Mouse (Mus musculus): ENCODE measurements around the gene Dnajc3.

The Dnajc3 gene

DNA sequence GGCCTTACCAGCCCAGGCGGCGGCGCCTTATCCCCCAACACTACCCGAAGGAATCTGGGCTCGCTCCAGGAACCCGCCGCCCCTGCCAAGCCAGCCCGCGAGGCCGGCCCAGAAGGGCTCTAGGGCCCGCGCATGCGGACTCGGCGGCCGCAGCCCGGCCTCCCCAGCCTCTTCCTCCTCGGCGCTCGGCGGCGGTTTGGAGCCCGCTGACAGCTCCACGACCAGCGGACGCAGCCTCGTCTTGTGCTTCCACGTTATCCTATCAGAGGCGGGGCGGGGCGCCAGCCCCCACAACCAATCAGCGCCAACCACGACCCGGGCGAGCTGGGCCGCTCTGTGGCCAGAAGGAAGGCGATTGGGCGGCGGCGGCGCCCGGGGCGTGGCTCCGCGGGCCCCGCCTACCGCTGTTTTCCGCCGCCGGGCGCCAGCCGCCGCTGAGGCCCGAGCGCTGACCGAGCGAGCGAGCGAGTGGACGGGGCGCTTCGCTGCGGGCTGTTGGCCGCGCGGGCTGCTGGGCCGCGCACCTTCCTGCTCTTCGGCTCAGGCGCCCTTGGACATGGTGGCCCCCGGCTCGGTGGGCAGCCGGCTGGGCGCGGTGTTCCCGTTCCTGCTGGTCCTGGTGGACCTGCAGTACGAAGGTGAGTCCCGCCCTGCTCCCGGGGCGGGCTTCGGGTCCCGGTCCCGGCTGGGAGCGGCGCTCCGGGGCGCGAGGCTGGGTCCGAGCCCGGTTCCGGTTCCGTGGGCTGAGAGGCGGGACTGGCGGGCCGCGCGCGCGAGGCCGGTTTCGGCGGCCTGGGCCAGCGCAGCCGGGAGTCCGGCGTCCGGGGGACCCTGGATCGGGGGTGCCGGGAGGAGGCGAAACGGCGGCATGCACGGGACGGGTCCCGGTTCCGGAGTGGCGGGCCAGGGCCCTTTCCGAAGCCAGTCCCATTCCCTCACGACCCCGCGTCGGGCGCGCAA is at the start of gene Dnajc3:
Dnajc3 (plus strand) TSS at position 444 of the 960 bp plus-strand sequence.
- DNase-seq = peak; percentile 99

DNA sequence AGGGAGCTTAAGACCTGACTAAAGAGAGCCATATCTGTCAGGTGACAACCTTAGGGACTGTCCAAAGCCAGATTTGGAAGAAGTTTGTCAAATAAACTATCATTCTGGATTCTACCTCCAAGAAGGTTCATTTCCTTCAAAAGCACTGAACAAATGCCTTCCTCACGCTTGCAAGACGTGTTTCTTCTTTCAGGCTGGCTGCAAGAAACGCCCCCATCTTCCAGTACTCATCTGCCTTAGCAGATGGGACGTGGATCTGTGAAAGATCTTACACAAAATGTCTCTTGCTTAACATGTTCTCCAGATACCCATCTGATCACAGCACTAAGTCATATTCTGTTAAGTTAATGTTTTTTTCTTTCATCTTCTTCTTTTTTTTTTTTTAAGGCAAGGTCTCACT is 47.7 kb upstream of the Dnajc3 start:
- no peak for DNase-seq

DNA sequence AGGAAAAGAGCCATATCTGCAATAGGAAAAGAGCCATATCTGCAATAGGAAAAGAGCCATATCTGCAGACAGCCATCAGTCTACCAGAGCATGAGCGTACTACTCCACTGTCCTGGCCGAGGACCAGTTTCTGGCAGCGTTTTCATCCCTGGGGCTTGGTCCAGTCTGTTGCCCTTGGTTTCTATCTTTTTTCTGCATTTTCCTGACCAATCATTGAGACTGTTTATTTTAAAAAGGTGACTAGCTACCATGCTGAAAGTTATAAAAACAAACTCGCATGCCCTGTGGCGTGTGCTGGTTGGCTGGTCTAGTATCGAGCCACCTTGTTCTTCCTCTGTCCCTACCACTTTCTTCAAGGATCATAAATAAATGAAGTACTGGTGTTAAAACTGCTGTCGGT is 42.5 kb upstream of the Dnajc3 start:
- peak; percentile 57 for DNase-seq

DNA sequence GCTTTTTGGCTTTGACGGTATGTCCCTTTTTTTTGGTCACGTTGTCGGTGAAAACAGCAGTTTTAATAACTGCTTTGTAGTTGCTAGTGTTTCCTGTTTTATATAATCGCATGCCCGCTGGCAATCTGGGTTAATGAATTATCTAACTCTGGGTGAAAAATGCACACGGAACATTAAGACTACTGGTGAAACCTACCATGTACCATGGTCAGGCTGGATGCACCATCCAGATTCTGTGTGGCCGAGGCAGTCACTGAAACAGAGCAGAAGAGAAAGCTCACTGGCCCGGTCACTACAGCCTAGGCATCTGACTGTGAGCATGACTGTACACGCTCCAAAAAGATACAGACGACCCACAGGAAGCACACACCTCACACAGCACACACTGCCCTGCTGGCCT is 42.1 kb upstream of the Dnajc3 start:
- peak; percentile 66 for DNase-seq

DNA sequence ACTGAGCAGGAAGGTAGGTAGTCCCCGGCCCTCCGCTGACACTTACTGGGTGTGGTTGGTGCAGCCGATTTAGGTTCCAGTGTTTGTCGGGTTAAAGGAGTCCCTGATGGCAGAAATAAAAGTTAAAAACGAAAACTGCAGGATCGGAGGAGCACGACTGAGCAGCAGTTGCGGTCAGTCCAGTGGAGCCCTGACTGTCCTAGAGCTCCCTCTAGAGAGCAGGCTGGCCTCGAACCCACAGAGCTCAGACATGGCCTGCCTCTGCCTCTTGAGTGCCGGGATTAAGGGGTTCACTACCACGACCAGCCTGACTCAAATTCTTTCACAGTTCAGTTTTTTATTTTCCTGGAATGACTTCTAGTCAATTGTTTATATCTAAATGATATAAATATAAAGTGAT is 37.8 kb upstream of the Dnajc3 start:
- DNase-seq = peak; percentile 33

DNA sequence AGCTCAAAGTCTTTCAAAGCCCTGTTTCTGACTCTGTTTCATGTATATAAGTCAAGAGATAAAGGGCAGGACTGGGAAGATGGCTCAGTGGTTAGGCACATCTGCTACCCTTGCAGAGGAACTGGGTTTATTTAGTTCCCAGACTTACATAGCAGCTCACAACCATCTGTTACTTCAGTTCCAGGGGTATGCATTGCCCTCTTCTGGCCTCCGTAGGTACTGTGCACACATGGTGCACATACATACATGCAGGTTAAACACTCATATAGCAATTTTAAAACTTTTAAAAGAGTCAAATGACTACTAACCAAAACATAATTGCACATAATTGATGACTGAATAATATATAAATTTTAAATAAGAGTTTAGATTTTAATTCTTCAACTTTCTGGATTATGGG is 36.9 kb upstream of the Dnajc3 start:
- no peak for DNase-seq

DNA sequence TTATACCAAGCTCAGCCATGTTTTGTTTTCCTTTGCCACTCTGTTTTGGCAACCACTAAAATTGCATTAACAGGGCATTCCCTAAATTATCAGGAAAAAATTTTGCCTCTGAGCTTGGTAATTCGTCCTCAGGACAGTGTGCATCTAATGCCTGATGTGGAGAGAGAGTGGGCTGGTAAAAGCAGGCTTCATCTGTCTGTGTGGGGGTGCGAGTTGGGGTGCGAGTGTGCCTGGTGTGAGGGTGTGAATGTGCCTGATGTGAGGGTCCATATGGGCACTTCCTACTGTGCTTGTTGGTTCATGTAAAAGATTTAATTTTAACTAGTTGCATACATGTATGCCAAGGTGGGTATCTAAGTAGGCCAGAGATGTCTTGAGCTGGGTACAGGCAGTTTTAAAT is 34.4 kb upstream of the Dnajc3 start:
- DNase-seq = no peak

DNA sequence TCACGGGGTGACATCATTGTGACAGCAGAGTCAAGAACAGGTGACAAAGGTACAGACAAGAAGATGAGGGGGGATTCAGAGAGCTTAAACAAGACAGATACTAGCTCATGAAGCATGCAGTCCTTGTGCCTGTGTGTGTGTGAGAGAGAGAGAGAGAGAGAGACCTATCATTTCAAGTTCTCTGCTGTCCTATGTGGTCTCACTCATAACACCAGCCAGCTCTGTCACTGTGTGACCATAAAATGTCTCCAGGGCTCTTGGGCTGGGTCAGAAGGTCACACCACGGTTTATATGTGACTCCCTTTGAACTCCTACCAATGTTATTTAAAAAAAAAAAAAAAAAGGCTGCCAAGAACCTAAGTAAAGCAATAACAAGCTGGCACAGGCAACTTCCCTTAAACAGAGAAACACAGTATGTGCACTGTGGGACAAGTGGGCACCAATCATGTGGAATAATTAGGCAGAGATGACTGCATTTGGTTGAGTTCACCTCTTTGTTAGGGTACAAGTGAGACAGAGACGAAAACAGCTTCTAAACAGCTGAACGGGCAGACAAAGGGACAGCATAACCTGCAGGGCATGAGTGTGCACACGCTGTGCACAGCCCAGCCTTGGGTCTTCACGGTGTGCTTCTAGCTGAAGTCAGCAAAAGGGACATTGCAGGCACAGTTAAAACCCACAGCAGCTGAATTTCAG is 33.8 kb upstream of the Dnajc3 start:
- DNase-seq = no peak

DNA sequence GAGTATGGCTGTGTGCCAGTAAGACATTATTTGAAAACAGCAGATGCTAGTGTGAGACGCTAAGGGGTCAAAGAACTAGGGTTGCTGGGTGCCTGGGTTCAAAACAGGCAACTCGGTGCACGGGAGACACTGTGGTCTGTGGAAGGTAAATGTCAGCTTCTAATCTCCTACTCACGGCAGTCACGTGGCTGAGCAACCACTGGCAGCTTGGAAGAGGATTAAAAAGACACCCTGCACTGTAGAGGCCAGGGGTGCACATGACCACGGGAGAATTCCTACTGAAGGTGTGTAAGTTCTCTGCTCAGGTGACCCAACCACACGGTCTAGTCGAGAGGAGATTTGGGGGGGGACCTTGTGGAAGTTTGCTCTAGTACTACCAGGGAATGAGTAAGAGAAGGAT is 30.2 kb upstream of the Dnajc3 start:
- peak; percentile 20 for DNase-seq

DNA sequence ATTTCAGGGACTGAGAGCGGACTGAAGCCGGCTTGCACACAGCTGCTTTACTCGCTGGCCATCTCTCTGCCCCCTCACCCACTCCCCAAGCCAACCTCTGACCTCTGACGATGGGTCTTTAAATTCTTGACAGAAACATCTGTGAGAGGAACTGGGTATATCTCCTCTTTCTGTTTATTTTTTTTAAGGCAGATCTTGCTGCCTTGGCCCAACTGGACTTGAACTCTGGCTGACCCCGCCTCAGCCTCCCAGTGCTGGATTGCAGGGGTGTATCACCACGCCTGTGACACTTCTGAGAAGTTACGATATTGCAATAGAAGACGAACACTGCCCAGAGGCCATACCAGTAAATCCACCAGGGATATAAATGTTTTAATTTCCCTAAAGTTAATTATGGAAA is 27.9 kb upstream of the Dnajc3 start:
- DNase-seq = peak; percentile 19

DNA sequence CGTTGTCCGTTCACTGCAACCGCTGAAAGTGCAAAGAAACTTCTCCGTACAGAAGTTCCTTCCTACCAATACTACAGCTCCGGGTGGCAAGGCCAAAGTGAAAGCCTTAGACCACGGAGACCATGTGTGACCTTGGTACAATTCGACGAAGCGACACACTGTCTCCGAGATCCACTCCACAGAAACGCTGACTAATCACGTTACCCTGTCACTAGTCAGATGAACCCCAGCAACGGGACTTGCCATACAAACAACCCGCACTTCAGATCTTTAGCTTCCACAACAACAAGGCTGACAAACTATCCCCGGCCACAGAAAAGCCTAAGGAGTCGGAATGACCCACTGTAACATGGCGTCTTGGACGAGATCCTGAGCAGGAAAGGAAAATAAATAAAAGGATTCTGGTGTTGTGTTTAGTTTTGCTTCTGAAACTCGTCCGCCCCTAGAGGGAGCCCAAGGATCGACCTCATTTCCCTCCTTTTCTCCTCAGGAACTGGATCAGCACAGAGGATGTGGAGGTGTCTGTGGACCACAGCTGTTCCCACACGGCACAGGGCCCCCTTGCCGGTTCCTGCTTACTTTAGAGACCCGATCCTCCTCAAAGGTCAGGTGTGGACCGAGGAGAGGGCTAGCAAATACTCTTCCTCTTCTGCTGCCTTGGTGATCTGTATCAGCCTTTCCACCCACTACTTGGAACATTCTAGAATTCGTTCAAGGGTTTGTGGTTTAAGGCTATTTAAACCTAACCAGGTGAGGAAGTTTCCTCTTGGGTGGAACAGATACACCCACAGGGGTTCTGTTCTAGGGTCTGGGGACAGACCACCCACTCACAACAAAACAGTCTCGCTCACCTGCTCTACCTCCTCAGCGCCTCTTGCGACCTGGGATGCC is 27.2 kb upstream of the Dnajc3 start:
- DNase-seq = peak; percentile 84

DNA sequence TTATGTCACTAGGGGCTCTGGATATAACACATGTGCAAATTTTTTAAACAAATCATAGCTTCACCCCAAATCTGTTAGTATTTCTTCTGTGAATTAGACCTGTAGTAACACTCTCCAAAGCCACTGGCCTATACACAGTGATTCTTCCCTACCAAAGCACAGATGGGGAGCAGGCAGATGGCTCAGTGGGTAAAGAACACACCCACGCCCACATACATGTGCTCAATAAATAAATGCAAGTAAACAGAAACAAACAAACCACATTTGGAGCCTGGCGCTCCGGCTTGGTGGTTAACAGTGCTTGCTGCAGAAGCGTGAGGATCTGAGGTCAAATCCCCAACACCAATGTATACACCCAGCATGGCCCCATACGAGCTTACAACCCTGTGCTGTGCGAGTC is 26.3 kb upstream of the Dnajc3 start:
- DNase-seq = no peak

DNA sequence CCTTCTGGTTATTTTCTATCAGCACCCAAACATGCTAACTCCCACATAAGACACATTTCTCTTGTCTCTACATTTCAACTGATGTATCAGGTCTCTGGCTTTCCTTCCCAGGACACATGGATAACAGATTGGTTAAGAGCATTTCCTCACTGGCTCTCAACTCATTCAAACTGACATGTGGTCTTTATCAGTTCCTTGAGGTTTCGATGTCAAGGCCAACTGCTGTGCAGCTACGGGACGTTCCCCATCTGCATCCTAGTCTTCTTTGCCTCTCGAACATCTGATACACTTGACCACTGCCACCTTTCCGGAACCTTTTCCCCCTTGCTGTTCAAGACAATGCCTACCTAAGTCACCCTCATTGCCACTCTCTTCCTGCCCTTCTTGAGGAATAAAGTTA is 24.1 kb upstream of the Dnajc3 start:
- DNase-seq = no peak

DNA sequence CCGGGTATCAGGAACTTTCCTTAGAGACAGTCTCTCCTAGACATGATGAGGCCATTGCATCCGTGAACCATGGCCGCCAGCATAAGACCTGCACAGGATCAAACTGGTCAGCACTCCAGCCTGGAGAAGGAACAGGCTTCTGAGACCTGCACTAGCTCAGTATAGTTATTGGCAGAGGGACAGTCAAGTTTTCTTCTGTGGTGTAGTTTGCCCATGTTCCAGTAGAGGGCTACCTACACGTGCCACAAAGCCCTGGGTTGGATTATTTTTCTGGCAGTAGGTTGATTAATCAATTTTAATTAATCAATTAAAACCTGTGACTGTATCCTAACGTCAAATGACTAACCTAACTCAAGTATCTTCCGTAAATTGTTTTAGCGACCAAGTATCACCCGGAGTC is 18.8 kb upstream of the Dnajc3 start:
- DNase-seq = no peak

DNA sequence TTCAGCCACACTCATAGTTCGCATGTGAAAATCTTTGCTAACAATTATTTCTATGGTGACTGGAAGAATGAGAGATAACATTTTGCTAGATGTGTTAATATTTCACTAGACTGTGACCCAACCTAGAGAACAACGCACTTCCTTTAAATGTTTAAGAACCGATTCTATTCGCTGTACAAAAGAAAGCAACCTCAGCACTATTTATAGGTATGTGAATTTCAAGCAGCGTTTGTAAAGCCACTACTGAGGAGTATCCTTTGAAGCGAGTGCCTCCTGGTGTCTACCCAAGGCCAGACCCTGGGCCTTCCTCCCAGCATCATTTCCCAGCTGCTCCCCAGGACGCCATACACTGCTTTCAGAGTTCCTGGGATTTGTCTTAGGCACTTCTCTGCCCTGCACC is 17.1 kb upstream of the Dnajc3 start:
- no peak for DNase-seq

DNA sequence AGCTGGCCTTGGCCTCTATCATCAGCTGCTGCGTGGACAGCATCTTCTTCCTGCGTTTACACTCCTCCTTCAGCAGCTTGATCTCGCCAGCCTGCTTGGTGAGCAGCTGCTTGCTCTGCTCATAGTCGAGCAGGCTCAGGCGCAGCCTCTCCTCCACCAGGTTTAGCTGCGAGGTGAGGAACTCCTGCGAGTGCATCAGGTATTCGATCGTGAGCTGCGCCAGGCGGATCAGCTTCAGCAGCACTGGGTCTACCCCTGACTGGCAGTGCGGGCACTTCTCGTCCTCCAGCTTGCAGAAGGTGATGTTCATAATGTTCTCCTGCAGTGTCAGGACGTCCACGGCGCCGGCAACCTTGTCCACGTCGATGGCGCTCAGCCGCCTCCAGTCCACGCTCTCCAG is 15.5 kb upstream of the Dnajc3 start:
- DNase-seq = no peak

DNA sequence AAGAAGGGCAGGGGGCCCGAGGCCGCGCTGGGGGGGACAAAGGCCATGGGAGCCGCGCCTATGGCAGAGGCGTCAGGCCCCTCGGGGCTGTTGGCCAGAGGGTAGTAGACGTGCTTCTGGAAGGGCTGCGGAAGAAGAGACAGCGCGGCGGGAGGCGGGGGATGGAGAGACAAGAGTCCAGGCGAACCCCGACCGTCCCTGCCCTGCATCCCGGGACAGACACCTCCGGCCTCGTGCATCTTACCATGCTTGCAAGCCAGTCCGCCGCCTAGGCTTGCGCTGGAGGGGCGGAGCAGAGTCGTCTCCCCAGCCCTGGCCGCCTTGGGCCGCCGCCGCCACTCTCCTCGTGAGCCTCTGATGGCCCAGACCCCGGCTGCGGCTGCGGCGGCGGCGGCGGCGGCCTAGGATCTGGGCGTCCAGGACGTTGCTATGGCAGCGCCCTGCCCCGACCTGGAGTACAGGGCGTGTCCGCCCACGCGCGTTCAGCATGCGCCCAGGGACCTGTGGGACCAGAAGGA is 15.1 kb upstream of the Dnajc3 start:
- DNase-seq = peak; percentile 13

DNA sequence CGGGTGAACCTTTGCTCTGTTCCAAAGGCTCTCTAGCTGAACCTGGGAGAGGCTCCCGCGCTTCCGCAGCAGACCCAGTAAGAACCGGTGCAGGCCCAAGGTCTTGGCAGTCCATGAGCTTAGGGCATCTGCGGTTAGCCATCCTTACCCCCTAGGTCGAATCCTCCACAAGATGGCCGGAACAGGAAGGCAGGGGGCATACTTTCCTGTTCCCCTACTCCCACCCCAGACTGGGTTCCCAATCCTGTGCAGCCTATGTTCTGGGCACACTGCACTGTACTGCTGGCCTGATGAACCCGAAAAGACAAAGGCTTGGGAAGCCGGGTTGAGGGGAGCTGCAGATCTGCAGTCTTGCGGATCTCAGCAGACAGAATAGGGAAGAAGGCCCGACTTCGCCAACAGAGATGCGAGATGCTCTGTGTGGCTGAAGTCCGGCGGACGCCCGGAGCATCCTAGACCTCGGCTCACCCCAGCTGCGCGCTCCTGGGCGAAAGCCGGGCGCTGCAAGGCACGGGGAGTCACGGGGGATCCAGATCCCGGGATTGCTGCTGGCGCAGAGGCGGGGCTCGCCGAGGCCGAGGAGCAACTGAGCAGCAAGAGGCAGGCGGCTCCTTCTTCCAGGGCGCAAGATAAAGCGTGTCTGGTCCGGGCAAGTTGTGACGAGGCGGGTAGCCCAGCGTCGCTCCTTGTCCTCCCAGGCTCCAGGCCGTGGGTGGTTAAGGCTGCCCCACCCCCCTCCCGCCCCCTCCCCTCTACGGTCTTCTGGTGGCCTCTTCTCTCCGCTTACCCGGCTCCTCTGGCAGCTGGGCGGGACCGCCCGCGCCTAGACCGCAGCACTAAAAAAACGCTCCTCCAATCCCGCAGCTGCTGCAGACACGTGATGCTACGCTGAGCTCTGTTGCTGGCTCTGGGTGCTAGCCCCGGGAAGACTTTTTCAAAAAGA is 12.8 kb upstream of the Dnajc3 start, which contains the start of gene Dzip1:
Dzip1 (minus strand) TSS at position 788 of the 943 bp plus-strand sequence.
- DNase-seq = peak; percentile 51

DNA sequence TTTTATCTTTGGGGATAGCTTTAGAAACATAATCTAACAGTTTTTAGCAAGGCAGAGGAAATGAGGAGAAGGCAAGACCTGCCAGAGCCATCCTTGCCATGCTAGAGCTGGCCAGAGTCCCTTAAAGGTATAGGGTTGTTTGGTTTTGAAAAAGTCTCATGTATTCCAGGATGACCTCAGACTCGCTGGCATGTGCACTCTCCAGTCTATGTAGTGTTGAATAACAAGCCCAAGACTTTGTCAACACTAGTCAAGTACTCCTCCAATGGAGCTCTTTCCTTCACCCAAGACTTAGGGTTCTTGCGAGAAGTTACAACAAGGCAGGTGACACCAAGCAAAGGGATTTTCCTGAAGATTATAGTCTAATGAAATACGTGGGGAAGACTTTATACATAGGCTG is 9.2 kb upstream of the Dnajc3 start:
- no peak for DNase-seq

DNA sequence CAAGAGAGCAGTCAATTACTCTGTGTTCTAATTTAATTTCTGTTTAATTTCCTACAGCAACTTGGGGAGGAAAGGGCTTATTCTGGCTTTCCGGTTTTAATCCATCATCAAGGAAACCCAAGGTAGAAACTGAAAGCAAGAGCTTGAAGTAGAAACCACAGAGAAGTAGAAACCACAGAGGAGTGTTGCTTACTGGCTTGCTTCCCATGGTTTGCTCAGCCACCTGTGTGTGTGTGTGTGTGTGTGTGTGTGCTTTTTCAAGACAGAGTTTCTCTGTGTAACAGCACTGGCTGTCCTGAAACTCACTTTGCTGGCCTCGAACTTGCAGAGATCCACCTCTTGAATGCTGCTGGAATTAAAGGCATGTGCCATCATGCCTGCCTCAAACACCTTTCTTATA is 8.0 kb upstream of the Dnajc3 start:
- DNase-seq = no peak

DNA sequence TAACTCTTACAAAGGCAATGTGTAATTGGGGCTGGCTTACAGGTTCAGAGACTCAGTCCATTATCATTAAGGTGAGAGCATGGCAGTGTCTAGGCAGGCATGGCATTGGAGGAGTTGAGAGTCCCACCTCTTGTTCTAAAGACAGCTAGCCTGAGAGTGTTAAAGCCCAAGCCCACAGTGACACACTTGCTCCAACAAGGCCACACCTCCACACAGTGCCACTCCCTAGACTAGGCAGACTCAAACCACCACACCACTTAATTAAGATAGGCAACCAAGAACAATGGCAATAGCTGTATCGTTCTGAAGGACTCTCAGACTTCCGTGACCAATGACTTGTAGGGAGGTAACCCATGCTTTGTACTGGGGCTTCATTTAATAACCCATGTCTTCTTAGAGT is 7.0 kb upstream of the Dnajc3 start:
- no peak for DNase-seq

DNA sequence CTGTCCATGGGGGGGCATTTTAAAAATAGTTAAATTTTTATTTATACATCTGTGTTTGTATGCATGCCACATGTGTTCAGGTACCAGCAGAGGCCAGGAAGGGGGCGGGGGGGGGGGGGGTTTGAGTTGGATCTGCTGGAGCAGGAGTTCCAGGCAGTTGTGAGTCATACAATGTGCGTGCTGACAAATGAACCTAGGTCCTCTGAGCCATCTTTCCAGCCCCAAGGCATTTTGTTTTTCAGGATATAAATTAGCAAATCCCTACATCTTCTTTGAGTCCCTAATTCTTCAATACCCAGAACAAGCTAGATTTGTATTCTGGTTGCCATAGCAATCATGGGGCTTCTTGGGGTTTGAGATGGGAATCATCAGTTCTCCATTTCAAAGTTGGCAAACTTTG is 6.6 kb upstream of the Dnajc3 start:
- no peak for DNase-seq
